Mouse (Mus musculus) liver, embryonic 13.5 days (tissue): Measurements from ENCODE around the gene B4galnt2. TPM values are rescaled to one million over a fixed set of nuclear protein-coding genes. Genes with fewer than 3 reads are reported as not detected.
A peak's percentile ranks its signal among the peaks of the same experiment; 100 is the strongest.

ENCODE experiments used
- ATAC-seq: fragments of 200-750 bp; cut with Nextera tagmentation; 2 replicates; pipeline ENCODE4 v1.8.0; 2017; ENCODE audit warnings: low read depth, mild to moderate bottlenecking, moderate number of reproducible peaks, moderate library complexity
- DNase-seq: peaks from one replicate; pipeline ENCODE4 v3.0.0; 2022
- H3K27ac ChIP-seq: fragments of 300-500 bp; sonication (generic); 2 replicates; pipeline ENCODE4 v1.5.1; 2015; ENCODE audit warnings: moderate library complexity, mild to moderate bottlenecking, inconsistent platforms
- H3K27me3 ChIP-seq: fragments of 300-500 bp; sonication (generic); 2 replicates; pipeline ENCODE4 v1.6.1; 2015; ENCODE audit warnings: mild to moderate bottlenecking, inconsistent platforms
- H3K36me3 ChIP-seq: fragments of 300-500 bp; sonication (generic); 2 replicates; pipeline ENCODE4 v1.6.1; 2015; ENCODE audit warnings: mild to moderate bottlenecking, inconsistent platforms
- H3K4me1 ChIP-seq: fragments of 300-500 bp; sonication (generic); replicated peaks from 2 replicates; pipeline ENCODE4 v1.6.1; 2015; ENCODE audit warnings: inconsistent platforms
- H3K4me2 ChIP-seq: fragments of 300-500 bp; sonication (generic); 2 replicates; pipeline ENCODE4 v1.6.1; 2015; ENCODE audit warnings: inconsistent platforms, mild to moderate bottlenecking, moderate library complexity
- H3K4me3 ChIP-seq: fragments of 300-500 bp; sonication (generic); replicated peaks from 2 replicates; pipeline ENCODE4 v1.5.1; 2015; ENCODE audit warnings: mild to moderate bottlenecking, inconsistent platforms
- H3K9ac ChIP-seq: fragments of 300-500 bp; sonication (generic); 2 replicates; pipeline ENCODE4 v1.6.1; 2015; ENCODE audit warnings: mild to moderate bottlenecking, inconsistent platforms
- H3K9me3 ChIP-seq: fragments of 300-500 bp; sonication (generic); replicated peaks from 2 replicates; pipeline ENCODE4 v1.6.1; 2016; ENCODE audit warnings: inconsistent platforms
- WGBS: fragments of 180-500 bp; shearing (Covaris S2); methylation state at CpG from one replicate; pipeline ENCODE4 v1.1.7; 2015; ENCODE audit not compliant: insufficient replicate concordance; 5-methylcytosine and 5-hydroxymethylcytosine counted together
- polyA plus RNA-seq: library from polyadenylated mRNA; unstranded; fragments of >200 nt; fragmentation: Nextera tagmentation; extraction: Ambion mirVana; gene quantifications from 2 replicates; pipeline ENCODE4 v1.2.1, GENCODE M21; 2015

Gene B4galnt2
- polyA plus RNA-seq, 1 experiment from 2014 or later = 0.13 TPM

DNA sequence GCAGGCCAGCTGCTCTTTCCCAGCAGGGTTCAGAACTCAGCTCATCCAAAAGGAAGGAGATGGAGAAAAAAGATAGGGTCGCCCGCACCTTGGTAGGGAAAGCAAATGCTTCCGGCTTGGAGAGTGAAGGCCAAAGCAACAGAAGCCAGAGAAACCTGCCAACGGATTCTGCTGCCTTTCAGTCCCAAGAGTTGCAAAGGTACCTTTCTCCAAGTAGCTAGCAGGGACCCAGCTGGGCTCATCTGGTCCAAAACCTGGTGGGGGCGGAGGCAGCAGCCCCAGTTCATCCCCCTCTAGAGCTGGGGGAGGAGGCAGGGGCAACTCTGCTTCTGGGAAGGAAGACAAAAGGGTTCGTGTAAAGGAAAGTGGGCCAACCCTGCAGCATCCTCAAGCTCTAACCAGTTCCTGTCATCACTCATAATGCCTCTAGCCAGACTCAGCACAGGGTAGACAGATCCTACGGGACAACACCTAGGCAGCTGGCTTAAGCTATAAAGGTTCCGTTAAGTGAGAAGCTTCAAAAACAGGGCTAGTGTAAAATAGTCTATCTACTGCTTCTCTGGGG lies 81.6 kb downstream of the B4galnt2 start:
- DNase-seq = no peak
- Histone ChIP-seq H3K36me3 (peaks cover 23% of the 10 kb centered on the region), H3K27ac (no peak overlapping the region), H3K4me3 (no peak overlapping the region), H3K9ac (no peak overlapping the region), H3K4me2 (peak overlapping the region; percentile 62), H3K9me3 (no peaks in the 10 kb centered on the region), H3K4me1 (peaks cover 85% of the 10 kb centered on the region), H3K27me3 (peaks cover 75% of the 10 kb centered on the region)
- WGBS = 55% methylated on average over 8 of the region's 8 CpGs
- no peak for ATAC-seq

DNA sequence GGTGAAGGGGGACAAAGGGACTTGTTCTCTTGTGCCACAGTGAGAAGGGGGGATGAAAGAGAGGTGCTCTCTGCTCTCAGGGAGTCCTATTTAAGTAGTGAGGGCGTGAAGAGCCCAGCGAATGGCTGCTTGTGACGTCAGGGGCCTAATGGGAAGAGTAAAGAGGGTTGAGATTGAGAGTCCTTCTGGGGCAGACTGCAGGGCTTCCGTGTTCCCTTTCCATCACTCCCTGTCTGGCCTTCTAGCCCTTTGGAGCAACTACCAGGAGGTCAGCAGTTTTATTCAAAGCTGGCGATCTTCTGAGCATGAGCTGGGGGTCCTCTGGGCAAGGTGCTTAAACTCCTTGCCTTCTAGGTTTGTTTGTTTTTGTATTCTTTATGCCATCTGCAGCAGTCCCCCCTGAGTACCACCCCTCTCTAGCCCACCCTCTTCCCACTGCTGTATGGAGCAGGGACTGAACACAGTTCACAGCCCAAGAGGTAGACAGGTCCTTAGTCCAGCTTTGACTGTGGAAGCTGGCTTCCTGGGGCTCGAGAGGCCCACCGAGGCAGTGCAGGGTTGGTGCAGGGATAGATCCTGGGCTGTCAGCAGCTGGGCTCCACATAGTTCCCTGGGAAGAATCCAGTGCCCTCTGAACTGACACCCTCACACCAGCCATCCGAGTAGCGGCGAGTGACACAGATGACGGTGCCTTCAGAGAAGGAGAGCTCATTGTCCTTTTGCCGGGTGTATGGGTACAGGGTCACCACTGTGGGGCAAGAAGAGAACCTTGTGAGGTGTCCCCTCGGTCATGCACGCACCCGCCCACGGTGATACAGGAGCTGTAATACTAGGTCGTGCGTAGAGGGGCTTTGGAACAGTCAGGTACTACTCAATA lies 82.3 kb downstream of the B4galnt2 start:
- WGBS = 68% methylated on average over 18 of the region's 18 CpGs
- H3K4me3 ChIP-seq = no peak overlapping the region
- H3K36me3 ChIP-seq = peaks cover 23% of the 10 kb centered on the region
- ATAC-seq (no peak), DNase-seq (no peak)
- no peak overlapping the region for H3K4me2 ChIP-seq
- peaks cover 85% of the 10 kb centered on the region for H3K4me1 ChIP-seq
- H3K9ac ChIP-seq = no peak overlapping the region
- H3K9me3 ChIP-seq = no peaks in the 10 kb centered on the region
- peaks cover 79% of the 10 kb centered on the region for H3K27me3 ChIP-seq
- no peak overlapping the region for H3K27ac ChIP-seq

DNA sequence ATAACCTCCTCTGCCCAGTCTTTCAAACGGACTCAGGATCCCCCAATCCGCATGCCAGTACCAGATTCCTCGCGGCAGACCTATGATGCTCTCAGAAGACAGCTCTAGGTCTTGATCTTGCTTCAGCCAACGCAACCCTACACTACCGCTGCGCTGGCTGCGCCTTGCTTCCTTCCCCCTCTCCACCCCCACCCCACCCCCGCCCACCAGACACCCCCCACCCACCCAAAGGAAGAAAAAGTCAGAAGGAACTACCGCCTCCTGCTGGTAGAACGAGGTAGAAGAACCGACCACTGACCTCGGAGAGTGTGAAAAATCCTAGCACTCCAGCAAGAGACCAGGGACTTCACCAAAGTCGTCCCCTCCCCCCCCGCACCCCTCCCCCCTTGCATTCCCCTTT lies 83.0 kb downstream of the B4galnt2 start:
- H3K4me3 ChIP-seq = peak overlapping the region; percentile 46
- no peaks in the 10 kb centered on the region for H3K9me3 ChIP-seq
- peak overlapping the region; percentile 63 for H3K4me2 ChIP-seq
- no peak for DNase-seq
- WGBS = 6% methylated on average over 15 of the region's 15 CpGs
- H3K27ac ChIP-seq = no peak overlapping the region
- peaks cover 23% of the 10 kb centered on the region for H3K36me3 ChIP-seq
- H3K27me3 ChIP-seq = peaks cover 77% of the 10 kb centered on the region
- H3K4me1 ChIP-seq = peaks cover 85% of the 10 kb centered on the region
- peak overlapping the region; percentile 45; the same call in 1 of the 2 replicates for H3K9ac ChIP-seq
- no peak for ATAC-seq

DNA sequence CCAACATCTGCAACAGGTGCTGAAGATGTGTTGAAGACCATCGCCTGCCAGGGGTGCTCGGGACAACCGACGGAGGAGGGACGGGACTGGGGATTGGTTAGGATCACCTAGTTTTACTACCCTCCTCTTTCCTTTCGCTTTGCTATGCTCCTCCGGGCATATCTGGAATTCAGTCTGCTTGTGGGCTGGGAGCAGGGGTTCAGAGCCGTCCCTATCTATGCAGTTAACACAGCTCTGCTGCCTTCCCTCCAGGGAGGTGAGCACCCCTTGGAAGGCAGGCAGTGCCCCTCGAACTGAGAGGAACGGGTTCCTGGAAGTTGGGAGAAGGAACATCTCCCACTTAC lies 83.4 kb downstream of the B4galnt2 start:
- 7% methylated on average over 10 of the region's 10 CpGs for WGBS
- peaks cover 86% of the 10 kb centered on the region for H3K4me1 ChIP-seq
- no peak for DNase-seq
- no peak for ATAC-seq
- H3K27ac ChIP-seq = no peak overlapping the region
- peaks cover 77% of the 10 kb centered on the region for H3K27me3 ChIP-seq
- H3K36me3 ChIP-seq = peaks cover 23% of the 10 kb centered on the region
- H3K9ac ChIP-seq = peak overlapping the region; percentile 45
- peak overlapping the region; percentile 63 for H3K4me2 ChIP-seq
- no peaks in the 10 kb centered on the region for H3K9me3 ChIP-seq
- peak overlapping the region; percentile 46 for H3K4me3 ChIP-seq

DNA sequence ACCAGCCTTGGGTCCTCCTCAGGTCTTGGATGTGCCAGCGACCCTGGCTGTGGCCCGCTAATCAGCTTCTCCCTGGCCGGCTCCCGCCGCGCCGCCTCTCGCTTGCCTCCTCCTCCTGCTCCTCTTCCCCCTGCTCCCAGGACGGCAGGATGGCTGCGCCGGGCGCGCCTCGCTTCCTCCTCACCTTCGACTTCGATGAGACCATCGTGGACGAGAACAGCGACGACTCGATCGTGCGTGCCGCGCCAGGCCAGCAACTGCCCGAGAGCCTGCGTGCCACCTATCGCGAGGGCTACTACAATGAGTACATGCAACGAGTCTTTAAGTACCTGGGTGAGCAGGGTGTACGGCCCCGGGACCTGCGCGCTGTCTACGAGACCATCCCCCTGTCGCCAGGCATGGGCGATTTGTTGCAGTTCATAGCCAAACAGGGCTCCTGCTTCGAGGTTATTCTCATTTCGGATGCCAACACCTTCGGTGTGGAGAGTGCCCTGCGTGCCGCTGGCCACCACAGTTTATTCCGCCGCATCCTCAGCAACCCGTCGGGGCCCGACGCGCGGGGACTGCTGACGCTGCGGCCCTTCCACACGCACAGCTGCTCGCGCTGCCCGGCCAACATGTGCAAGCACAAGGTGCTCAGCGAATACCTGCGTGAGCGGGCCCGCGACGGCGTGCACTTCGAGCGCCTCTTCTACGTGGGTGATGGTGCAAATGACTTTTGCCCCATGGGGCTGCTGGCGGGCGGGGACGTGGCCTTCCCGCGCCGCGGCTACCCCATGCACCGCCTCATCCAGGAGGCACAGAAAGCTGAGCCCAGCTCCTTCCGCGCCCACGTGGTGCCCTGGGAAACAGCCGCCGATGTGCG lies 84.0 kb downstream of the B4galnt2 start:
- peak overlapping the region; percentile 45 for H3K9ac ChIP-seq

DNA sequence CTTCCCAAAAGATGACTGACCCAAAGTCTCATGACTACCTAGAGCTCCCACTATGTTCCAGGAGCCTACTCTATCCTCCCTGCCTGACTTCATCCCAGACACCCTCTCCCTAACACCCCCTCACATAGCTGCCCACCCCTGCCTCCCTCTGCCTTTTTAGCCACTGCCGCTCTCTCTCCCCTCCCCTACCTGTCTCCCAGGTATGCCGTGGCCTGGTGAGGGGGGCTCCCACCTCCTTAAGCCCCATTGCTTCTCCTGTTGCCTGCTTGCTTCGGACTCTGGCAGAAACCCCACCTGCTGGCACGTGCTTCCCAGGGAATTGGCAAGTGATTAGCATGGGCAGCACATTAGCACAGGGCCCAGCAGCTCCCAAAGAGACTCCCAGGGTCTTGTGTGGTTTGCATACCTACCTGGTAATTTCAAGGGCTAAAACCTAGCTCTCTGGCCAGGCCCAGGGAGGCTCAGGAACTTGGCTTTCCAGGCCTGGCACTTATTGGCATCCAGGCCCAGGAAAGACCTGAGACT lies 85.1 kb downstream of the B4galnt2 start:
- Histone ChIP-seq H3K4me1 (peaks cover 84% of the 10 kb centered on the region), H3K9ac (no peak overlapping the region), H3K9me3 (no peaks in the 10 kb centered on the region), H3K27ac (no peak overlapping the region), H3K36me3 (peaks cover 23% of the 10 kb centered on the region), H3K4me2 (no peak overlapping the region), H3K27me3 (peaks cover 85% of the 10 kb centered on the region), H3K4me3 (0 out of 2 replicates have a peak overlapping the region, but pooled peaks have one; percentile 46)
- DNase-seq = no peak
- ATAC-seq = no peak
- 56% methylated on average over 4 of the region's 4 CpGs for WGBS

More for the DNA sequence above, 84.0 kb downstream of the B4galnt2 start:
- peaks cover 23% of the 10 kb centered on the region for H3K36me3 ChIP-seq
- no peak for DNase-seq
- no peak for ATAC-seq
- no peaks in the 10 kb centered on the region for H3K9me3 ChIP-seq
- H3K27ac ChIP-seq = no peak overlapping the region
- peaks cover 84% of the 10 kb centered on the region for H3K4me1 ChIP-seq
- peak overlapping the region; percentile 63 for H3K4me2 ChIP-seq
- WGBS = 4% methylated on average over 80 of the region's 80 CpGs
- H3K27me3 ChIP-seq = peaks cover 77% of the 10 kb centered on the region
- peak overlapping the region; percentile 46 for H3K4me3 ChIP-seq

DNA sequence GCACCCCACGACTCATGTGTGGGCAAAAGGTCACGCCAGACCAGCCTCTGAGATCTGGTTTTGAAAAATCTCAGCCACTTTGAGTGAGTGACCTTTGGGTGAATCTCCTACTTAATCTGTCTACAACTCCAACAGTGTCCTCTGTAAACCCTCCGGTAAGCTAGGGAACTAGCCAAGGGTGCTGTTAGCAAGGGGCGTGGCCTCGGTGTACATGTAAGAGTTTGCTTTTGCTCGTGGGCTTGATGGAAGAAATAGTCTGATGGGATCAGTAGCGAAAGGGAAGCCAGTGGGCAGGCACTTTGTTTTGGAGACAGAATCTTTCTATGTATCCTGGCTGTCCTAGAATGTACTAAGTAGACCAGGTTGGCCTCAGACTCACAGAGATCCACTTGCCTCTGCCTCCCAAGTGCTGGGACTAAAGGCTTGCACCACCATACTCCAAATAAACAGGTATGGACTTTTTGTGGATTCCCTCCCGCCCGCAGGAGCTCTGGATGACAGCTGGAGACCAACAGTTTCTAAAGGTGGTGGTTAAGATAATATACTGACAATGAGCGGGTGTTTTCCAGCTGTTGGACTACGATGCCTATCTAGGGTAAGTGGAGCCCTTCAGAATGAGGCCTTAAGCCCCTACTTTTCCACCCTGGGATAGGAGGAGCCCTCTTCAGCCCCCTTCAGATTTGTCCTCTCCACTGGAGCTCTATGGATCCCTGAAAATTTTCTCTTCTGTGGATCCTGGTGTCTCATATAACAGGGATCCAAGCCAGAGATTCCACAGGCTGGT lies 86.3 kb downstream of the B4galnt2 start:
- 41% methylated on average over 11 of the region's 11 CpGs for WGBS

DNA sequence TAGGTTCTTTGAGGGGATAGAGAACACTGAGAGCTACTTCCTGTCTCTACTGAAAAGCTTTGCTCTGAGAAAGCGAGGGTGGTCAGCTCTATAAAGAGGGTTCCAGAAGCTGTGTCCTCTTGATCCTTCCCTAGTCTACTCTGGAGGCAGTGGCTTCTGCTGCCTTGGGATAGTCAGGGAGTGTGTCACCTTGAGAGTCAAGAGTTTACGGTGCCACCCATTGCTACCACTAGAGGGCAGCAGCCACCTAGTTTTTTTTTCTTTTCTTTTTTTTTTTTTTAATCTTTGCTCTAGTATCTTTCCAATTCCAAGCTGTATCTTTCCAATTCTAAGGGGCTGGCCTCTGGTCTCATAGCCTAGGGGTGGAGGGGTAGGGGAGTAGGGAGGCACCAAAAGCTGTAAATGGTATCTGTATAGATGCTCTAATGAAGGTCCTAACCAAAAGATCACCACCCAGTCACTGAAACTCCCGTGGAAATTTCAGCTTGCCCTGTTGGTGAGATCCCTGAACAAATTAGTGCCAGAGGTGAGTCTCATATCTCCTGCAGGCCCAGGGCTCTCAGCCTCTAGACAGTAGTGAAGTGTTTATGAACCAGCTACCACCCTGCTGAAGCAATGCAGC lies 87.1 kb downstream of the B4galnt2 start:
- Histone ChIP-seq H3K4me1 (peaks cover 83% of the 10 kb centered on the region), H3K27me3 (peaks cover 69% of the 10 kb centered on the region), H3K4me3 (peak overlapping the region; percentile 72)

More for the DNA sequence above, 86.3 kb downstream of the B4galnt2 start:
- H3K4me1 ChIP-seq = peaks cover 80% of the 10 kb centered on the region
- peaks cover 74% of the 10 kb centered on the region for H3K27me3 ChIP-seq
- H3K27ac ChIP-seq = peak overlapping the region; percentile 24; the same call in 1 of the 2 replicates
- peaks cover 23% of the 10 kb centered on the region for H3K36me3 ChIP-seq
- 0 out of 2 replicates have a peak overlapping the region, but pooled peaks have one; percentile 22 for H3K4me3 ChIP-seq
- H3K9me3 ChIP-seq = no peaks in the 10 kb centered on the region
- no peak for ATAC-seq
- H3K9ac ChIP-seq = peak overlapping the region; percentile 86
- peak overlapping the region; percentile 98 for H3K4me2 ChIP-seq
- DNase-seq = no peak

DNA sequence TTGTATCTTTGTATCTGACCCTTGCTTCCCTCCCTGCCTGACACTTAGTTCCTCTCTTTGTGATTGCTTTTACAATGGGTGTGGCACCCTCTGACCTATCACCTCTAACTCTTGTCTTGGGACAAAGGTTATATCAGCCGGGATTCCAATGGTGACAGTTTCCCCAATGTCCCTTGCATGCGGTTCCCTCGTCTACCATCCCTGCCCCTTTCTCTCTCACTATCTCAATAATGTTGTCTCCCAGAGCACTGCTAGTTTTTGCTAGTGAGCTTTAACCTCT lies 87.6 kb downstream of the B4galnt2 start:
- 12% methylated on average over 3 of the region's 3 CpGs for WGBS
- Histone ChIP-seq H3K9me3 (no peaks in the 10 kb centered on the region), H3K27ac (peak overlapping the region; percentile 78), H3K4me3 (peak overlapping the region; percentile 72), H3K4me2 (peak overlapping the region; percentile 98), H3K27me3 (peaks cover 64% of the 10 kb centered on the region), H3K9ac (peak overlapping the region; percentile 86), H3K36me3 (peaks cover 23% of the 10 kb centered on the region), H3K4me1 (peaks cover 86% of the 10 kb centered on the region)
- ATAC-seq (no peak), DNase-seq (no peak)

More for the DNA sequence above, 87.1 kb downstream of the B4galnt2 start:
- ATAC-seq (no peak), DNase-seq (peak; percentile 54)
- WGBS = 12% methylated on average over 3 of the region's 3 CpGs
- H3K4me2 ChIP-seq = peak overlapping the region; percentile 98
- H3K9me3 ChIP-seq = no peaks in the 10 kb centered on the region
- H3K36me3 ChIP-seq = peaks cover 23% of the 10 kb centered on the region
- H3K27ac ChIP-seq = peak overlapping the region; percentile 78
- H3K9ac ChIP-seq = peak overlapping the region; percentile 86
